Mouse (Mus musculus): ENCODE results near the gene Pakap.

DNA sequence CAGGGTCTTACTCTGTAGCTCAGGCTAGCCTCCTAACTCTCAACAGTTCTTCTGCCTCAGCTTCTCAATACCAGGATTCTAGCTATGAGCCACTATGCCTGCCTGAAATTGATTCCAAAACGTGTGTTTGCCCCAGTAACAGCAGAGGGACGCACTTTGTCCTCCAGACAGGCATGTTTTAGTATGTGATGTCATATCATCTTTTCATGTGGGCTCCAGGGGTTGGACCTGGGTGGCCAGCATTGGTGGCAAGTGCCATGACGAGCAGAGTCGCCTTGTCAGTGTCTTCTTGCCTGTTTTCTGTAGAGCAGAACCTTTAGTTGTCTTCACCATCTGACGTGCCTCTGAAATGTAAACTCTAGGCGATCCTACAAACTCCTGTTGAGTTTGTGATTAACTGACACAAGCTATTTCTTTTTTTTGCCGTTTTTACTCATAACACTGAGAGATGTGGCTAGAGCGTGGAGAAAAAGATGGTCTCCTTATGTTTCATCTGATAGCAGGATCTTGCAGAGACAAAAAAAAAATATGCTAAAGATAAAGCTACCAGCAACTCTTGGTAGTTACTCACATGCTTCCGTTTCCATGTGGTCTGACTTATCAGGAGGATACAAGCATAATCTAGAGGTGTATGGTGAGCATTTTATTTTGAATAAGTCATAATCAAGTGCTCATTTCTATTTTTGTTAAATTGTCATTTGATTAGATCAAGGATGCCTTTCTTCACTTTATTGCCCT lies 229.7 kb downstream of the Pakap start:
- no peak for TF ChIP-seq CTCF (IDR thresholded peaks at IDR 0.05; ENCODE audit: control insufficient read depth, insufficient read depth, insufficient read length)
- peak; percentile 2 for TF ChIP-seq MAX (IDR thresholded peaks at IDR 0.05)
- TF ChIP-seq USF1 (IDR thresholded peaks at IDR 0.05; ENCODE audit: low read depth): no peak
- no peak for TF ChIP-seq MYOG (IDR thresholded peaks at IDR 0.05; ENCODE audit: control insufficient read depth, extremely low read depth, insufficient read length)
- no peak for TF ChIP-seq MYOD1 (IDR thresholded peaks at IDR 0.05; ENCODE audit: control insufficient read depth, insufficient read length, low read depth)
- TF ChIP-seq CEBPB (IDR thresholded peaks at IDR 0.05; ENCODE audit: low read depth): no peak
